Mouse (Mus musculus): Measurements from ENCODE around the gene Ublcp1. TPM values are rescaled to one million over a fixed set of nuclear protein-coding genes. Genes with fewer than 3 reads are reported as not detected.

The Ublcp1 gene
- polyA plus RNA-seq, 1 experiment from 2014 or later: 68.3 TPM

Small RNAs within 50 kb of the gene (microRNA-seq; reads per million reads assigned to microRNA genes)
- gene Gm22121 (ENCODE audit: insufficient number of aligned reads): not detected

Other genes with a start within 250 kb of the Ublcp1 start
- not detected in 2 replicates for gene Il12b, start 70.4 kb downstream of the Ublcp1 start, polyA plus RNA-seq (2014; fragmentation: Nextera tagmentation; extraction: Ambion mirVana)
- 123 and 124 TPM in 2 replicates for gene Rnf145, start 48.5 kb upstream of the Ublcp1 start, polyA plus RNA-seq (2014; fragmentation: Nextera tagmentation; extraction: Ambion mirVana)
- gene Ebf1, start 146.8 kb upstream of the Ublcp1 start, polyA plus RNA-seq (2014; fragmentation: Nextera tagmentation; extraction: Ambion mirVana): 17.5 and 21.3 TPM in 2 replicates